Mouse (Mus musculus) B cell, adult 67 days (primary cell): ENCODE measurements around the gene Ogt. TPM values are rescaled to one million over a fixed set of nuclear protein-coding genes. Genes with fewer than 3 reads are reported as not detected.

ENCODE experiments used
- total RNA-seq, 2 experiments: library from RNA; stranded (reverse); gene quantifications; 4 replicates each; pipeline ENCODE4 v1.2.4; 2023

Gene Ogt
- 100 to 1,000 TPM; 254 to 283 TPM for total RNA-seq

DNA sequence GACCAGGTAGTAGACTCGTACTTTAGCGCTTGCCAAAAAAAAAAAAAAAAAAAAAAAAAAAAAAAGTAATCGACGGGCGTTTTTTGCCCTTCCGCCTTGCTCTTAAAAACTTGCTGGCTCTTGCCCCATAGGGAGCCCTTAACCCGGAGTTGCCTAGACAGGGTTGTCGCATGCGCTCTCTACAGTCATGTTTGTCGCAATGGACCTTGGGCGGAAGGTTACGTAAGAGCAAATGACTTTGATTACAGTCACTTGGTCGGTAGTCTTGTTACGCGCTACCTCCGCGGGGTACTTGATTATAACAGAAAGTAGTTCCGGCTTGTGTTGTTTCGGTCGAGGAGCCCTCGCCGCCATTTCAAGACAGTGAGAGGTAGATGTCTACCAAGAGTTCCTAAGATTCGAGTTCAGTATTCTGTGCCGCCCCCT, at the start of gene Ogt:
TSS of gene Ogt (plus strand) at position 320 of the 426 bp plus-strand sequence.

DNA sequence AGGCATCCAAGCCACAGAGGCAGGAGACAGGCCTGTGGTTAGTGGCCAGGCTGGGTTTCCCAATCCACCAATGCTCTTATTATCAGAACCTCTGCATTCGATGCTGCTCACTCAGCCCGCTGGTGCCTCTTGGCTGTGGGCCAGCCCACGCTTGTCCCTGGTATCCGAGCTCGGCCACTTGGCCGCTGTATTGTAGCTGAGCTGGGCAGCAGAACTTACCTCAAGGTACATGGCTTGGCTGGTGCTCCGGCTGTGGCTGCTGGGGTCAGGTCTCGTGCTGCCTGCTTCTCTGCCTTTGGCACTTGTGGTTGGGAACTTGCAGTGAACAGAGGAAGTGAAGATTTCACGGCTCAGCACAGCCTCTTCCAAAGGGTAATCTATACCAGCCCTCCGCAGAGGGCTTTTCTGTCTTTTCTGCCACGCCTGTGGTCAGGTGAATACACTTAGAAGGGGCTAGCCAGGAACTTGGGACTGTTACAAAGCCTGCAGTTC, 94.0 kb downstream of the Ogt start, which contains the start of gene Cxcr3:
TSS of gene Cxcr3 (minus strand) at position 442 of the 492 bp plus-strand sequence.

Other genes with a start within 250 kb of the Ogt start
- gene Zmym3, start 219.2 kb upstream of the Ogt start, total RNA-seq = 10 to 100 TPM; 37.8 to 43.0 TPM
- 100 to 1,000 TPM; 222 to 257 TPM for gene Nono, start 210.7 kb upstream of the Ogt start, total RNA-seq
- 1 to 10 TPM; 1.6 to 3.6 TPM for gene Itgb1bp2, start 191.0 kb upstream of the Ogt start, total RNA-seq
- gene Taf1, start 107.3 kb upstream of the Ogt start, total RNA-seq = 10 to 100 TPM; 51.2 to 59.2 TPM
- gene Cxcr3, start 94.2 kb downstream of the Ogt start, total RNA-seq = 1 to 10 TPM in 1 of 2 experiments, under 1 TPM in 1; 0.53 to 2.5 TPM
- not detected for gene Gm4779, start 154.4 kb downstream of the Ogt start, total RNA-seq
- not detected for gene 8030474K03Rik, start 154.6 kb downstream of the Ogt start, total RNA-seq
- gene Nhsl2, start 209.3 kb downstream of the Ogt start, total RNA-seq = 1 to 10 TPM in 1 of 2 experiments, under 1 TPM in 1; 0.32 to 1.1 TPM